Mouse (Mus musculus): ENCODE measurements around the gene Nxn.

Nxn gene

GRCm38 (mm10) chr11:76326672-76327071 is 72.3 kb downstream of the Nxn start:
- no peak for DNase-seq

- DNase-seq, result no peak
Observed at GRCm38 (mm10) chr11:76326051-76326450, 72.9 kb downstream of the Nxn start.

- no peak for DNase-seq
Observed at GRCm38 (mm10) chr11:76324801-76325200, 74.1 kb downstream of the Nxn start.

- no peak for DNase-seq
Observed at GRCm38 (mm10) chr11:76324207-76324606, 74.7 kb downstream of the Nxn start.

GRCm38 (mm10) chr11:76322939-76323338 is 76.0 kb downstream of the Nxn start:
- no peak for DNase-seq

GRCm38 (mm10) chr11:76322081-76322480 is 76.9 kb downstream of the Nxn start:
- DNase-seq, result no peak

- no peak for DNase-seq
Observed at GRCm38 (mm10) chr11:76320475-76320874, 78.5 kb downstream of the Nxn start.

GRCm38 (mm10) chr11:76319714-76320435 is 79.1 kb downstream of the Nxn start:
- no peak for DNase-seq

- no peak for DNase-seq
Observed at GRCm38 (mm10) chr11:76317904-76318303, 81.0 kb downstream of the Nxn start.

GRCm38 (mm10) chr11:76315785-76316444 is 83.0 kb downstream of the Nxn start:
- DNase-seq, result no peak

GRCm38 (mm10) chr11:76314741-76315140 is 84.2 kb downstream of the Nxn start:
- no peak for DNase-seq

GRCm38 (mm10) chr11:76314140-76314539 is 84.8 kb downstream of the Nxn start:
- no peak for DNase-seq

GRCm38 (mm10) chr11:76312805-76313204 is 86.1 kb downstream of the Nxn start:
- DNase-seq, result no peak

GRCm38 (mm10) chr11:76311224-76312000 is 87.5 kb downstream of the Nxn start:
- no peak for DNase-seq

GRCm38 (mm10) chr11:76309868-76310267 is 89.1 kb downstream of the Nxn start:
- no peak for DNase-seq

- DNase-seq, result no peak
Observed at GRCm38 (mm10) chr11:76309072-76309471, 89.9 kb downstream of the Nxn start.

- DNase-seq, result no peak
Observed at GRCm38 (mm10) chr11:76306769-76307168, 92.2 kb downstream of the Nxn start.

- DNase-seq, result no peak
Observed at GRCm38 (mm10) chr11:76305571-76305970, 93.4 kb downstream of the Nxn start.

- no peak for DNase-seq
Observed at GRCm38 (mm10) chr11:76303368-76303767, 95.6 kb downstream of the Nxn start.

GRCm38 (mm10) chr11:76300862-76301261 is 98.1 kb downstream of the Nxn start:
- DNase-seq, result no peak

- no peak for DNase-seq
Observed at GRCm38 (mm10) chr11:76298457-76299000, 100.4 kb downstream of the Nxn start.

GRCm38 (mm10) chr11:76297252-76297651 is 101.7 kb downstream of the Nxn start:
- no peak for DNase-seq

- DNase-seq, result no peak
Observed at GRCm38 (mm10) chr11:76294836-76295235, 104.1 kb downstream of the Nxn start.

GRCm38 (mm10) chr11:76294078-76294477 is 104.9 kb downstream of the Nxn start:
- DNase-seq, result no peak
